Mouse (Mus musculus) neural tube, embryonic 12.5 days (tissue): ENCODE measurements around the gene Gtf2h4. TPM values are rescaled to one million over a fixed set of nuclear protein-coding genes. Genes with fewer than 3 reads are reported as not detected.

ENCODE experiments used
- ATAC-seq: fragments of 200-750 bp; cut with Nextera tagmentation; 2 replicates; pipeline ENCODE4 v1.8.0; 2017; ENCODE audit warnings: low read depth, mild to moderate bottlenecking, moderate TSS enrichment, moderate library complexity; ENCODE audit not compliant: low FRiP score
- H3K27ac ChIP-seq: fragments of 300-500 bp; sonication (generic); 2 replicates; pipeline ENCODE4 v1.5.1; 2016
- H3K27me3 ChIP-seq: fragments of 300-500 bp; sonication (generic); replicated peaks from 2 replicates; pipeline ENCODE4 v1.6.1; 2016; ENCODE audit warnings: mild to moderate bottlenecking
- H3K36me3 ChIP-seq: fragments of 300-500 bp; sonication (generic); 2 replicates; pipeline ENCODE4 v1.6.1; 2016; ENCODE audit warnings: mild to moderate bottlenecking
- H3K4me1 ChIP-seq: fragments of 300-500 bp; sonication (generic); 2 replicates; pipeline ENCODE4 v1.6.1; 2016
- H3K4me2 ChIP-seq: fragments of 300-500 bp; sonication (generic); replicated peaks from 2 replicates; pipeline ENCODE4 v1.6.1; 2016; ENCODE audit warnings: mild to moderate bottlenecking
- H3K4me3 ChIP-seq: fragments of 300-500 bp; sonication (generic); 2 replicates; pipeline ENCODE4 v1.5.1; 2016
- H3K9ac ChIP-seq: fragments of 300-500 bp; sonication (generic); 2 replicates; pipeline ENCODE4 v1.6.1; 2016; ENCODE audit warnings: mild to moderate bottlenecking
- H3K9me3 ChIP-seq: fragments of 300-500 bp; sonication (generic); 2 replicates; pipeline ENCODE4 v1.6.1; 2016; ENCODE audit warnings: mild to moderate bottlenecking
- WGBS: fragments of 180-500 bp; shearing (Covaris S2); methylation state at CpG from one replicate; pipeline ENCODE4 v1.1.7; 2016; 5-methylcytosine and 5-hydroxymethylcytosine counted together
- polyA plus RNA-seq: library from polyadenylated mRNA; unstranded; fragments of >200 nt; fragmentation: Nextera tagmentation; extraction: Ambion mirVana; gene quantifications from 2 replicates; pipeline ENCODE4 v1.2.1, GENCODE M21; 2016

The Gtf2h4 gene
- polyA plus RNA-seq, 1 experiment from 2014 or later, result 36.9 TPM

- H3K4me3 ChIP-seq, result no peak overlapping the region
- no peaks in the 10 kb centered on the region for H3K27me3 ChIP-seq
- H3K9me3 ChIP-seq, result no peaks in the 10 kb centered on the region
- H3K9ac ChIP-seq, result no peak overlapping the region
- H3K4me1 ChIP-seq, result peaks cover 35% of the 10 kb centered on the region
- peaks cover 51% of the 10 kb centered on the region for H3K36me3 ChIP-seq
- ATAC-seq, result no peak
- no peak overlapping the region for H3K27ac ChIP-seq
- no peak overlapping the region for H3K4me2 ChIP-seq
- WGBS, result 92% methylated on average over 2 of the region's 2 CpGs
These were observed 21.8 kb upstream of the Gtf2h4 start for GRCm38 (mm10) chr17:35695289-35695688.

GRCm38 (mm10) chr17:35693906-35694305 is 20.4 kb upstream of the Gtf2h4 start:
- ATAC-seq, result no peak
- Histone ChIP-seq H3K4me3 (no peak overlapping the region), H3K27me3 (no peaks in the 10 kb centered on the region), H3K36me3 (peaks cover 65% of the 10 kb centered on the region), H3K9me3 (no peaks in the 10 kb centered on the region), H3K4me2 (no peak overlapping the region), H3K4me1 (peaks cover 25% of the 10 kb centered on the region), H3K9ac (no peak overlapping the region), H3K27ac (no peak overlapping the region)
- 93% methylated on average over 5 of the region's 5 CpGs for WGBS

GRCm38 (mm10) chr17:35692368-35692767 is 18.8 kb upstream of the Gtf2h4 start:
- H3K9ac ChIP-seq, result no peak overlapping the region
- H3K4me1 ChIP-seq, result peaks cover 10% of the 10 kb centered on the region
- no peaks in the 10 kb centered on the region for H3K9me3 ChIP-seq
- no peak overlapping the region for H3K4me2 ChIP-seq
- H3K27ac ChIP-seq, result no peak overlapping the region
- no peaks in the 10 kb centered on the region for H3K27me3 ChIP-seq
- peaks cover 80% of the 10 kb centered on the region for H3K36me3 ChIP-seq
- no peak for ATAC-seq
- WGBS, result 88% methylated on average over 4 of the region's 4 CpGs
- no peak overlapping the region for H3K4me3 ChIP-seq

DNA sequence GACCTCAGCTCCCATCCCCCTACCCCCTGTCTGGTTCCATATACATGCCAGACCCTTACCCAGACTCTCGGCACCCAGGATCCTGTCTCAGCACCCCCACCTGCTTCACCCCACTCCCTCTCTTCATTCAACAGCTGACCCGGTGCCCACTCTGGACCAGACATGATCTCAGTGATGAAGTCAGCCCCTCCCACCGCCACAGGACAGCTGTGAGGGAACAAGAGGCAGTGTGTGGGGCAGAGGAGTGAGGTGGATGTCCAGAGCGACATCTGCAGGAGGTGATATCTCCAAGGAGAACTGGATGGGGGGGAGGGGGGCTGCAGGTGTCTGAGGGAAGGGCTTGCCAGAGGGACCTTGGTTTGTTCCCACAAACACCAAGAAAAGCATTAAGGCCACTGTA is 18.3 kb upstream of the Gtf2h4 start:
- no peak for ATAC-seq
- Histone ChIP-seq H3K36me3 (peaks cover 86% of the 10 kb centered on the region), H3K4me2 (no peak overlapping the region), H3K9me3 (no peaks in the 10 kb centered on the region), H3K27ac (no peak overlapping the region), H3K9ac (no peak overlapping the region), H3K4me1 (peaks cover 4% of the 10 kb centered on the region; the same call in 1 of the 2 replicates), H3K4me3 (no peak overlapping the region), H3K27me3 (no peaks in the 10 kb centered on the region)
- WGBS, result 91% methylated on average over 4 of the region's 4 CpGs

DNA sequence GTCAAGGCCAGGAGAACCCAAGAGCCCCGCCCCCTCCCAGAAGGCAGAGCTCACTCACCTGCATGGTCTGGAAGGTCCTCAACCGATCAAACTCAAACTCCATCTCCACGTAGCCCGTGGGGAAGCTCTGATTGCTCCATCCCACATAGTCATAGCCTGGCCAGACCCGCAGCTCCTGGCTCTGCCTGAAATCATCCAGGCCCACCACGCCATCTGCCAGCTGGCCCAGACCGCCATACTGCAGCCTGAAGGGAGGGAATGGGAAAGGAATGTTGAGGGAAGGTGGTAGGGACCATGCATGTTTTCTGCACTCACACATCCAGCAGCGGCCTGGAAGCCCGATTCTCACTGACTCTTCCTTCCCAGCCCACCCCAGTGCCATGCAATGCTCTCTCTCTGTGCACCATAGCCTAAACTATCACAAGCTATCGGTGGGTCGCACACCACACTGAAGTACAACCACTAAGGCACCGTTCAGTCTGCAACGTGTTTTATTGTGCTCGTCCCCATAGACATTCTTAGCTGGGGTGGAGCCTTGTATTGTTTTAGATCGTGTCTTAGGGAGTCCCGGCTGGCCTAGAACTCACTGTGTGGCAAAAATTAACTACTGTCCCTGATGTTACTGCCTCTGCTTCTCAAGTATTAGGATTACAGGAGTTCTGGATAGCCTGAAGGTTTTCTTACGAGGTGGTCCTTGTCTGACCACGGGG is 16.6 kb upstream of the Gtf2h4 start:
- H3K36me3 ChIP-seq, result peaks cover 93% of the 10 kb centered on the region
- WGBS, result 89% methylated on average over 18 of the region's 18 CpGs
- no peak overlapping the region for H3K9ac ChIP-seq
- H3K4me3 ChIP-seq, result no peak overlapping the region
- no peaks in the 10 kb centered on the region for H3K27me3 ChIP-seq
- H3K9me3 ChIP-seq, result no peaks in the 10 kb centered on the region
- no peak overlapping the region for H3K27ac ChIP-seq
- H3K4me1 ChIP-seq, result no peaks in the 10 kb centered on the region
- no peak for ATAC-seq
- H3K4me2 ChIP-seq, result no peak overlapping the region

GRCm38 (mm10) chr17:35688347-35689175 is 15.0 kb upstream of the Gtf2h4 start:
- Histone ChIP-seq H3K9ac (no peak overlapping the region), H3K36me3 (peaks cover 100% of the 10 kb centered on the region), H3K4me1 (no peaks in the 10 kb centered on the region), H3K27me3 (no peaks in the 10 kb centered on the region), H3K9me3 (no peaks in the 10 kb centered on the region), H3K4me2 (no peak overlapping the region), H3K4me3 (no peak overlapping the region), H3K27ac (no peak overlapping the region)
- WGBS, result 89% methylated on average over 25 of the region's 25 CpGs
- ATAC-seq, result no peak

DNA sequence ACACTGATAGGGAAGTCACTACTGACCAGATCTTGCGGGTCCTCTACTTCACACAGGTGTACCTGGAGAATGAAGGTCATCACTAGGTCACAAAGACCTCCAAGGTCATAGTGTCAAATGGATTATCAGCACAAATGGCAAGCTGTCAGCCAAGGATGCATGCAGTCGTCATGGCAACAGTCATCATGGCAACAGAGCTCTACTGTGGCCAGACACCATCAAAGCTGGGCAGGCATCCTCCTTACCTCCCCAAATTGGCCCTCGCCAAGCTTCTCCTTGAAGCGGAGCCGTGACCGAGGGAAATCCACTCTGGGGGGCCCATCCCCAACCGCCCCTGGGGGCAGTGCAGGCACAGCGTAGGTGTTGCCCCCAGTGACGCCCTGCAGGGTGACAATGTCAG is 11.5 kb upstream of the Gtf2h4 start:
- no peak for ATAC-seq
- H3K27ac ChIP-seq, result no peak overlapping the region
- WGBS, result 70% methylated on average over 9 of the region's 9 CpGs
- H3K4me3 ChIP-seq, result no peak overlapping the region
- H3K36me3 ChIP-seq, result peaks cover 97% of the 10 kb centered on the region
- H3K4me1 ChIP-seq, result no peaks in the 10 kb centered on the region
- no peak overlapping the region for H3K9ac ChIP-seq
- H3K27me3 ChIP-seq, result no peaks in the 10 kb centered on the region
- no peak overlapping the region for H3K4me2 ChIP-seq
- no peaks in the 10 kb centered on the region for H3K9me3 ChIP-seq

DNA sequence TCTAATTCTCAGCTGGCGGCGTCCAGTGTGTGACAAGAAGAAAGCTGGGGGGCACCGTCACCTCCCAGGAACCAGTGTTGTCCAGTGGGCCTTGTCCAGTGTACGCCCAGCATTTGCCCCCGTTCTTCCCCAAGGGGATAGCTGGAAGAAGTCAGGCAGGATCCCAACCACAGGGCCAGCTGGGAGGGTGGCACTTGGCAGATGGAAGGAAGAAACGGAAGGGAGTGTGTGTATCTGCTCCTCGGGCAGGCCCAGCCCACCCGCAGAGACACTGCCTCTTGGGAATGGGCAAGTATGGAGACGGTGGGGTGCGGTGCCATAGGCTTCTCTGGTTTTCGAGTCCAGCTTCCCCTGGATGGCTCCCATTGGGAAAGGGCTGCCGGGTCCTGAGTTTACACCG is 8.4 kb upstream of the Gtf2h4 start:
- no peak for ATAC-seq
- Histone ChIP-seq H3K36me3 (peaks cover 75% of the 10 kb centered on the region), H3K9ac (no peak overlapping the region)

GRCm38 (mm10) chr17:35680591-35680990 is 7.1 kb upstream of the Gtf2h4 start:
- H3K4me2 ChIP-seq, result no peak overlapping the region
- WGBS, result 41% methylated on average over 6 of the region's 6 CpGs
- H3K9ac ChIP-seq, result no peak overlapping the region
- H3K4me1 ChIP-seq, result no peaks in the 10 kb centered on the region
- no peak overlapping the region for H3K4me3 ChIP-seq
- ATAC-seq, result no peak
- no peak overlapping the region for H3K27ac ChIP-seq
- peaks cover 61% of the 10 kb centered on the region for H3K36me3 ChIP-seq
- H3K9me3 ChIP-seq, result no peaks in the 10 kb centered on the region
- H3K27me3 ChIP-seq, result no peaks in the 10 kb centered on the region

More for the DNA sequence above, 8.4 kb upstream of the Gtf2h4 start:
- Histone ChIP-seq H3K9me3 (no peaks in the 10 kb centered on the region), H3K27ac (no peak overlapping the region), H3K27me3 (no peaks in the 10 kb centered on the region), H3K4me2 (no peak overlapping the region), H3K4me1 (no peaks in the 10 kb centered on the region), H3K4me3 (no peak overlapping the region)
- WGBS, result 91% methylated on average over 13 of the region's 13 CpGs

- H3K9me3 ChIP-seq, result no peaks in the 10 kb centered on the region
- peak overlapping the region; percentile 83 for H3K4me2 ChIP-seq
- peaks cover 10% of the 10 kb centered on the region for H3K36me3 ChIP-seq
- H3K4me1 ChIP-seq, result peaks cover 12% of the 10 kb centered on the region
- H3K27ac ChIP-seq, result no peak overlapping the region
- no peak for ATAC-seq
- 88% methylated on average over 6 of the region's 6 CpGs for WGBS
- H3K4me3 ChIP-seq, result 0 out of 2 replicates have a peak overlapping the region, but pooled peaks have one; percentile 65
- H3K9ac ChIP-seq, result no peak overlapping the region
- H3K27me3 ChIP-seq, result no peaks in the 10 kb centered on the region
These were observed 1.0 kb downstream of the Gtf2h4 start for GRCm38 (mm10) chr17:35672527-35672926.

DNA sequence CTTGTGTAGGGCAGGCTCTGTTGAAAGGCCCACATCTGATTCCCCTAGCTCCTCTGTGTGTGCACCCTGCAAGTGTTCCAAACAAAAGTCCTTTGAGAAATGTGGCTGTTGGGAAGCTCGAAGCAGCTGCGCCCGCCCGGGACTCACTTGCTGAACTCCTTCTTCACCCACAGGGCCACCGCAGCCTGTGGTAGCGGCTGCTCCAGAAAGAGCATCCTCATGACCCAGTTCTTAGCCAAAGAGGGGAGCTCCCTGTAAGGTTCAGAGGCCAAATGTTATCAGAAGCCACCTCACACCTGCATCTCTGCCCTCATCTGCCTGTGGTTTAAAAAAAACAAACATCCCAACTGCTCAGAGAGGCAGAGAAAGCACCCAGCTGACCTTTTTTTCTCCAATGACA is 1.7 kb downstream of the Gtf2h4 start:
- 91% methylated on average over 6 of the region's 6 CpGs for WGBS
- Histone ChIP-seq H3K27ac (no peak overlapping the region), H3K27me3 (no peaks in the 10 kb centered on the region), H3K9ac (no peak overlapping the region), H3K4me2 (no peak overlapping the region), H3K4me3 (no peak overlapping the region), H3K4me1 (peaks cover 13% of the 10 kb centered on the region), H3K36me3 (peaks cover 10% of the 10 kb centered on the region), H3K9me3 (no peaks in the 10 kb centered on the region)
- ATAC-seq, result no peak

DNA sequence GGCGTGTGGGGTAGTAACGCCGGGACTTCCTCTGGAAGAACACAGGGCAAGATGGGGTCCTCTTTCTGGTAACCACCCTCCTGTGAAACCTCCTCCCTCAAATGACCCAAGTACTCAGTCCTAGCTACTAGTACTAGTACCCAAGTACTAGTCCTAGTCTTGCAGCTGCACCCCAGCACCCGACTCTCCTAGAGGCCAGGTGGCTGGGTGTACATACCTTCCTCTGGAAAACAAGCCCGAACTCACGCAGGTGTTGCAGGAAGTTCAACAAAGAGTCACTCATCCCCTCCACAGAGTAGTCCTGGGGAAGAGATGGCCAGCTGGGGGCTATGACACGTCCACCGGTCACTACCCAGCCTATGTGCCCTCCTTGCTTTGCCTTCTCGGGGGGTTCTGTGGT is 3.8 kb downstream of the Gtf2h4 start:
- H3K36me3 ChIP-seq, result peaks cover 10% of the 10 kb centered on the region
- 91% methylated on average over 9 of the region's 9 CpGs for WGBS
- H3K9me3 ChIP-seq, result no peaks in the 10 kb centered on the region
- no peak for ATAC-seq
- H3K27me3 ChIP-seq, result no peaks in the 10 kb centered on the region
- H3K27ac ChIP-seq, result no peak overlapping the region
- peaks cover 26% of the 10 kb centered on the region for H3K4me1 ChIP-seq
- no peak overlapping the region for H3K4me2 ChIP-seq
- no peak overlapping the region for H3K9ac ChIP-seq
- H3K4me3 ChIP-seq, result no peak overlapping the region
